Mouse (Mus musculus) embryonic facial prominence, embryonic 14.5 days (tissue): ENCODE measurements around the gene Nup210l. TPM values are rescaled to one million over a fixed set of nuclear protein-coding genes. Genes with fewer than 3 reads are reported as not detected.

Experiments
- ATAC-seq: fragments of 200-750 bp; cut with Nextera tagmentation; 2 replicates; pipeline ENCODE4 v1.8.0; 2017; ENCODE audit warnings: low read depth, moderate number of reproducible peaks, moderate TSS enrichment
- DNase-seq: peaks from one replicate; pipeline ENCODE4 v3.0.0-alpha.2; 2015; ENCODE audit warnings: low spot score
- H3K27ac ChIP-seq: fragments of 300-500 bp; sonication (generic); replicated peaks from 2 replicates; pipeline ENCODE4 v1.5.1; 2014; ENCODE audit warnings: low read depth, mild to moderate bottlenecking, low read length, moderate library complexity
- H3K27me3 ChIP-seq: fragments of 300-500 bp; sonication (generic); replicated peaks from 2 replicates; pipeline ENCODE4 v1.6.1; 2014; ENCODE audit warnings: low read length; ENCODE audit not compliant: control insufficient read depth, insufficient read depth
- H3K36me3 ChIP-seq: fragments of 300-500 bp; sonication (generic); 2 replicates; pipeline ENCODE4 v1.6.1; 2014; ENCODE audit warnings: low read length, mixed read lengths; ENCODE audit not compliant: control insufficient read depth, insufficient read depth
- H3K4me1 ChIP-seq: fragments of 300-500 bp; sonication (generic); 2 replicates; pipeline ENCODE4 v1.6.1; 2014; ENCODE audit warnings: antibody characterized with exemption, low read length; ENCODE audit not compliant: control insufficient read depth, insufficient read depth
- H3K4me2 ChIP-seq: fragments of 300-500 bp; sonication (generic); 2 replicates; pipeline ENCODE4 v1.6.1; 2014; ENCODE audit warnings: low read depth, mild to moderate bottlenecking, low read length, moderate library complexity, mixed read lengths
- H3K4me3 ChIP-seq: fragments of 300-500 bp; sonication (generic); 2 replicates; pipeline ENCODE4 v1.5.1; 2014; ENCODE audit warnings: low read depth, mild to moderate bottlenecking, low read length
- H3K9ac ChIP-seq: fragments of 300-500 bp; sonication (generic); 2 replicates; pipeline ENCODE4 v1.6.1; 2014; ENCODE audit warnings: low read depth, mild to moderate bottlenecking, low read length, moderate library complexity, mixed read lengths
- H3K9me3 ChIP-seq: fragments of 300-500 bp; sonication (generic); 2 replicates; pipeline ENCODE4 v1.6.1; 2016; ENCODE audit warnings: low read length; ENCODE audit not compliant: control insufficient read depth
- WGBS: fragments of 180-500 bp; shearing (Covaris S2); extraction: QIAGEN DNeasy Blood & Tissue Kit; methylation state at CpG from one replicate; pipeline ENCODE4 v1.1.7; 2014; 5-methylcytosine and 5-hydroxymethylcytosine counted together
- polyA plus RNA-seq: library from polyadenylated mRNA; unstranded; fragments of >200 nt; fragmentation: Nextera tagmentation; extraction: Ambion mirVana; gene quantifications from 2 replicates; pipeline ENCODE4 v1.2.1, GENCODE M21; 2014

Nup210l gene
- polyA plus RNA-seq, 1 experiment from 2014 or later, result 0.18 TPM

- Histone ChIP-seq H3K27ac (peak overlapping the region; percentile 41), H3K4me2 (peak overlapping the region; percentile 70), H3K27me3 (no peaks in the 10 kb centered on the region), H3K4me1 (peaks cover 18% of the 10 kb centered on the region), H3K36me3 (peaks cover 37% of the 10 kb centered on the region), H3K9ac (peak overlapping the region; percentile 50), H3K4me3 (peak overlapping the region; percentile 65), H3K9me3 (no peaks in the 10 kb centered on the region)
- DNase-seq (no peak), ATAC-seq (0 out of 2 replicates have a peak, but pooled peaks have one; percentile 28)
- 13% methylated on average over 12 of the region's 12 CpGs for WGBS
These were observed 110.2 kb downstream of the Nup210l start for GRCm38 (mm10) chr3:90213956-90214684.

- whole genome bisulfite sequencing, result 46% methylated on average over 1 of the region's 1 CpGs
These were observed 112.0 kb downstream of the Nup210l start for GRCm38 (mm10) chr3:90215825-90216380.

GRCm38 (mm10) chr3:90220088-90220487 lies 116.2 kb downstream of the Nup210l start:
- peaks cover 25% of the 10 kb centered on the region for H3K36me3 ChIP-seq
- peak overlapping the region; percentile 49 for H3K4me3 ChIP-seq
- no peaks in the 10 kb centered on the region for H3K9me3 ChIP-seq
- ATAC-seq (peak; percentile 60; the same call in 1 of the 2 replicates), DNase-seq (peak; percentile 78)
- peak overlapping the region; percentile 63 for H3K4me2 ChIP-seq
- peak overlapping the region; percentile 71 for H3K27ac ChIP-seq
- no peaks in the 10 kb centered on the region for H3K27me3 ChIP-seq
- 12% methylated on average over 6 of the region's 6 CpGs for WGBS
- H3K4me1 ChIP-seq, result peaks cover 15% of the 10 kb centered on the region
- H3K9ac ChIP-seq, result peak overlapping the region; percentile 69

More at GRCm38 (mm10) chr3:90215825-90216380, 112.0 kb downstream of the Nup210l start:
- Histone ChIP-seq H3K27me3 (no peaks in the 10 kb centered on the region), H3K36me3 (peaks cover 19% of the 10 kb centered on the region), H3K9me3 (no peaks in the 10 kb centered on the region), H3K4me1 (peaks cover 21% of the 10 kb centered on the region), H3K27ac (no peak overlapping the region), H3K4me2 (no peak overlapping the region), H3K4me3 (no peak overlapping the region), H3K9ac (no peak overlapping the region)
- ATAC-seq (no peak), DNase-seq (no peak)

GRCm38 (mm10) chr3:90220531-90220951 lies 116.6 kb downstream of the Nup210l start:
- Histone ChIP-seq H3K27ac (peak overlapping the region; percentile 71), H3K9ac (peak overlapping the region; percentile 69), H3K4me1 (peaks cover 15% of the 10 kb centered on the region), H3K9me3 (no peaks in the 10 kb centered on the region), H3K4me3 (peak overlapping the region; percentile 49), H3K4me2 (peak overlapping the region; percentile 63), H3K27me3 (no peaks in the 10 kb centered on the region), H3K36me3 (peaks cover 29% of the 10 kb centered on the region)
- ATAC-seq (peak; percentile 85), DNase-seq (peak; percentile 87)
- WGBS, result under 1% methylated on average over 9 of the region's 20 CpGs

GRCm38 (mm10) chr3:90221123-90221522 lies 117.2 kb downstream of the Nup210l start:
- Histone ChIP-seq H3K4me2 (peak overlapping the region; percentile 63), H3K36me3 (peaks cover 29% of the 10 kb centered on the region), H3K9ac (peak overlapping the region; percentile 69), H3K27me3 (no peaks in the 10 kb centered on the region), H3K4me3 (peak overlapping the region; percentile 49), H3K27ac (peak overlapping the region; percentile 71; the same call in 1 of the 2 replicates), H3K9me3 (no peaks in the 10 kb centered on the region), H3K4me1 (peaks cover 15% of the 10 kb centered on the region)
- no peak for ATAC-seq
- 20% methylated on average over 5 of the region's 5 CpGs for WGBS
- no peak for DNase-seq

GRCm38 (mm10) chr3:90222455-90222854 lies 118.5 kb downstream of the Nup210l start:
- Histone ChIP-seq H3K4me1 (peaks cover 15% of the 10 kb centered on the region), H3K4me3 (no peak overlapping the region), H3K27me3 (no peaks in the 10 kb centered on the region), H3K4me2 (0 out of 2 replicates have a peak overlapping the region, but pooled peaks have one; percentile 63), H3K36me3 (peaks cover 29% of the 10 kb centered on the region), H3K27ac (no peak overlapping the region), H3K9me3 (no peaks in the 10 kb centered on the region), H3K9ac (no peak overlapping the region)
- WGBS, result 89% methylated on average over 4 of the region's 4 CpGs
- DNase-seq (no peak), ATAC-seq (no peak)

- Histone ChIP-seq H3K36me3 (peaks cover 29% of the 10 kb centered on the region), H3K27ac (no peak overlapping the region), H3K4me1 (peaks cover 15% of the 10 kb centered on the region), H3K9me3 (no peaks in the 10 kb centered on the region), H3K9ac (no peak overlapping the region), H3K4me2 (no peak overlapping the region), H3K4me3 (no peak overlapping the region), H3K27me3 (no peaks in the 10 kb centered on the region)
- DNase-seq (no peak), ATAC-seq (no peak)
- WGBS, result 75% methylated on average over 3 of the region's 3 CpGs
These were observed 119.0 kb downstream of the Nup210l start for GRCm38 (mm10) chr3:90222941-90223340.

- Histone ChIP-seq H3K4me3 (no peak overlapping the region), H3K9me3 (no peaks in the 10 kb centered on the region), H3K4me1 (peaks cover 15% of the 10 kb centered on the region), H3K36me3 (peaks cover 29% of the 10 kb centered on the region), H3K9ac (no peak overlapping the region), H3K27ac (no peak overlapping the region), H3K4me2 (no peak overlapping the region), H3K27me3 (no peaks in the 10 kb centered on the region)
- DNase-seq (no peak), ATAC-seq (no peak)
- WGBS, result 86% methylated on average over 10 of the region's 10 CpGs
These were observed 120.4 kb downstream of the Nup210l start for GRCm38 (mm10) chr3:90224331-90224730.
